Mouse (Mus musculus): ENCODE measurements around the gene Mastl. TPM values are rescaled to one million over a fixed set of nuclear protein-coding genes. Genes with fewer than 3 reads are reported as not detected.

The Mastl gene
- 4.9 and 5.8 TPM in 2 replicates for polyA plus RNA-seq (2015; fragmentation: Nextera tagmentation; extraction: Ambion mirVana)

DNA sequence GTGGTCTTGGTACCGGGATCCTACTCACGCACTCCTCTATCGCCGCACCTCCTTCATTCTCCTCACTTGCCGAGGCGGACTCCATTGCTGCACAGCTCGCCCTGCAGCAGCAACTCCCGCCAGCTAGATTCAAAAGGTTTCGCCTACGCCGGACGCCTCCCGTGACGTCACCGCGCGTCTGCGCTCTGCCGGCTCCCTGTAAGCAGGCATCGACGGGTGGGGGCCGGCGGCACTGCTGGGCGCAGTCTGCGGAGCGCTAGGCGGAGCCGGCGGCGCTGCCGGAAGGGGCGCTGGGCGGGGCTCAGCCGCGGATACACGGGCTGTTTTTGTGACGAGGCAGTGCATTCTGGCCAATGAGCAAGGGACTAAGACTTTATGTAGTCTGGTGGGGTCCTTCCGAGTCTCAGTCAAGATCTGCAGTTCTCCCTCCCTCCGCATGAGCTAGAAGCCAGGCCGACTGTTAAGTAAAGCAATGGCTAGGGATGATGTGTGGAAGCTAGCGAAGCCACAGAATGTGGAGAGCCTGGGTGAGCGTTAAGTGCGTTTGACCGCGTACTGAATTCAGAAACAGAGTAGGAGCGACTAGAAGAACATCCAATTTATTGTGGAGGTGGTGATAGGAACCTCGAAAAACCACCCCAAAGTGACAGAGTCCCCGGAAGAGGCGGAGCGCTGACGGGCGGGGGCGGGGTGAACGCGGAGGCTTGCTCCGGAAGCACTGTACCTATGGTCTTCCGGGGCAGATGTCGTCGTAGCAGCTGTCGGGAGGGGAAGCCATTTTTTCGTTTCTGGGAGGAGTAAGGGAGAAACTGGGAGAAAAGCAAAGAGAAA, at the start of gene Mastl, which contains the start of gene Yme1l1:
Gene Mastl, minus strand, starts transcription at position 248 of the 831 bp plus-strand sequence.
Gene Yme1l1, plus strand, starts transcription at position 593 of the 831 bp plus-strand sequence.
- H3K9me3 ChIP-seq, result no peaks in the 10 kb centered on the region
- peak within 1 kb of the TSS; percentile 76 for H3K9ac ChIP-seq (replicated peaks)
- peak within 1 kb of the TSS; percentile 81 for H3K4me2 ChIP-seq (replicated peaks)
- H3K27me3 ChIP-seq, result no peaks in the 10 kb centered on the region
- peak within 1 kb of the TSS; percentile 83 for H3K4me3 ChIP-seq
- peaks cover 41% of the 10 kb centered on the region for H3K4me1 ChIP-seq
- peak within 1 kb of the TSS; percentile 97 for H3K27ac ChIP-seq (replicated peaks)
- no peaks in the 10 kb centered on the region for H3K36me3 ChIP-seq
- WGBS, result under 1% methylated on average over 61 of the region's 61 CpGs
- ATAC-seq (replicated peaks), result peak; percentile 99

DNA sequence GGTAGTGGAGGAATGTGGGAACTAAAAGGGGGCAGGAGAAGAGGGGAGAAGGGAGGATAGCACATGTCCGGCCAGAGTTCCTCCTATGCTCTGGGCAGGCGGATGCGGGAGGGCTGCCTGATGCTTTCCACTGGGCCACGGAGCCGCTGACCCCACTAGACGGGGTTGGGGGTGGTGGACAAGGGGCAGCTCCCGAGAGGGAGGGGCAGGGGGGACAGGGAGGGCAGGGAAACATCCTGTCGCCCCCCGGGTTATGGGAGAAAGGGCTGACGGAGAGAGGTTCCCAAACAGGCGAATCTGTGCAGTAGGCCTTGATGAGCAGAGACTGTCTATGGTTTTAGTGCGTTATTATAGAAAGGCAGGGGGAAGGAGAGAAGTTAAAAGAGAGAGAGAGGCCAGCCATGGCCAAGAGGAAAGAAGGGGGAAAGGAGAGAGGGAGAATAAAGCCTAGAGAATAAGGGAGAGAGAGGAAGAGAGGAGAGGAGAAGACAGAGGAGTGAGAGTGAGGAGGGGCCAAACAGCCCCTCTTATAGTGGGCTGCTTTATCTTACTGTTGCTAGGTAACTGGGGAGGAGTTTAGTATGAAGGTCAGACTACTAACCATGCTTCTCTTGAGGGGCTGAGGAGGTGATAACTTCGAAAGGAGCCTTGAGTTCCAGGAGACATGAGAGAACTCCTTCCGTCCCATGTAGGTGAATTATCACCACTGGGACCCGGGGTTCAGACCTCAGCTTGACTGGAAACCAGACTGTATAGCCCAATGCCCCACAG, 47.3 kb upstream of the Mastl start:
- ATAC-seq (replicated peaks), result peak; percentile 35; the same call in 1 of the 2 replicates
- Histone ChIP-seq H3K36me3 (peaks cover 22% of the 10 kb centered on the region), H3K9ac (replicated peaks) (no peak overlapping the region), H3K27ac (replicated peaks) (no peak overlapping the region), H3K4me3 (no peak overlapping the region), H3K27me3 (no peaks in the 10 kb centered on the region), H3K4me1 (no peaks in the 10 kb centered on the region), H3K4me2 (replicated peaks) (no peak overlapping the region), H3K9me3 (no peaks in the 10 kb centered on the region)
- 64% methylated on average over 15 of the region's 15 CpGs for WGBS

DNA sequence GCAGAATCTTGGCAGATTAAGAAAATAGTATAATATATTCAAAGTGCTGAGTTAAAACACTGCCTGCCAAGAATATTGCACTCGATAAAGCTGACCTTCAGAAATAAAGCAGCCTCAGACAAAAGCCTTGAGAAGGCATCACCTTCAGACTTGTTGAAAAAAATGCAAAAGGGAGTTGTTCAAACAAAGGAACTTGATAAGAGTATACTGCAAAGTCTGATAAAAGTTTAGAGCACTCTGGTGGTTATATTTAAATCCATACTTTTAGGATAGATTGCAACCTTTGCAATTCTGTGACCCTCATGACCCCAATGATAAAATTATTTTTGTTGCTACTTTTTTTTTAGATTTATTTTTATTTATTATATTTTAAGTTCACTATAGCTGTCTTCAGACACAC, 45.2 kb upstream of the Mastl start:
- H3K27me3 ChIP-seq, result no peaks in the 10 kb centered on the region
- H3K4me3 ChIP-seq, result no peak overlapping the region
- H3K27ac ChIP-seq (replicated peaks), result no peak overlapping the region
- H3K4me2 ChIP-seq (replicated peaks), result no peak overlapping the region
- 91% methylated on average over 1 of the region's 1 CpGs for WGBS
- no peak for ATAC-seq (replicated peaks)
- H3K9me3 ChIP-seq, result no peaks in the 10 kb centered on the region
- no peaks in the 10 kb centered on the region for H3K4me1 ChIP-seq
- peaks cover 29% of the 10 kb centered on the region for H3K36me3 ChIP-seq
- no peak overlapping the region for H3K9ac ChIP-seq (replicated peaks)

DNA sequence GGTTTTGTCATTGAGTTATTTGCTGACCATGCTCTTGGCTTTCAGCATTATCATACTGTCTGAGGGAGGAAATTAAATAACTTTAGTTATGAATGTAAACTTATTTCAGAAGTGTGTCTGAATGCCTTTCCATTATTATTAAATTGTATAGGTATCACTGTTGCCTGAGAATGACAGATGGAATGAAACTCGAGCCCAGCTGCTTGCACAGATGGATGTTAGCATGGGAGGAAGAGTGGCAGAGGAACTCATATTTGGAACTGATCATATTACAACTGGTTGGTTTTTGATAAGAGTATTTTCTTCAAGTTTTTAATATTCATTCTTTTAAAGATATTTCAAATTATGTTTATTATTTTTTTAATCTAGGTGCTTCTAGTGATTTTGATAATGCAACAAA, 38.5 kb upstream of the Mastl start:
- no peak for ATAC-seq (replicated peaks)
- Histone ChIP-seq H3K27ac (replicated peaks) (no peak overlapping the region), H3K4me1 (no peaks in the 10 kb centered on the region), H3K27me3 (no peaks in the 10 kb centered on the region), H3K4me3 (no peak overlapping the region), H3K9ac (replicated peaks) (no peak overlapping the region), H3K4me2 (replicated peaks) (no peak overlapping the region), H3K9me3 (no peaks in the 10 kb centered on the region), H3K36me3 (peaks cover 63% of the 10 kb centered on the region)
- 80% methylated on average over 1 of the region's 1 CpGs for WGBS

DNA sequence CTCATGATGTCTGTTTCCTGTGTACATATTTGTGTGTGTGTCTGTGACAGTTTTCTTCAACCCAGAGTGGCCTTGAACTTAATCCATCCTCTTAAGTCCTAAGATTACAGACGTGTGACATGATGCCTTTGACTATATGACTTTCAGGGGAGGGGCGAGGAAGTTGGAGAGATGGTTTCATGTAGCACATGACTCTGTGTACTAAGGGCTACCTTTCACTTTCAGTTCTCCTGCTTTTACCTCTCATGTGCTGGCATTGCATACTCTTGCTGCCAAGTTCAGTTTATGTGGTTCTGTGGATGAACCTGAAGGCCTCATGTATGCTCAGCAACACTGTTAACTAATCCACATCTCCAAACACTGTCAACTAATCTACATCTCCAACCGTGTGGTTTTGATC, 16.5 kb upstream of the Mastl start:
- Histone ChIP-seq H3K27ac (replicated peaks) (no peak overlapping the region), H3K9me3 (no peaks in the 10 kb centered on the region), H3K27me3 (no peaks in the 10 kb centered on the region), H3K4me3 (no peak overlapping the region), H3K9ac (replicated peaks) (no peak overlapping the region), H3K36me3 (peaks cover 82% of the 10 kb centered on the region), H3K4me1 (no peaks in the 10 kb centered on the region), H3K4me2 (replicated peaks) (no peak overlapping the region)
- WGBS, result 88% methylated on average over 3 of the region's 3 CpGs
- ATAC-seq (replicated peaks), result no peak

DNA sequence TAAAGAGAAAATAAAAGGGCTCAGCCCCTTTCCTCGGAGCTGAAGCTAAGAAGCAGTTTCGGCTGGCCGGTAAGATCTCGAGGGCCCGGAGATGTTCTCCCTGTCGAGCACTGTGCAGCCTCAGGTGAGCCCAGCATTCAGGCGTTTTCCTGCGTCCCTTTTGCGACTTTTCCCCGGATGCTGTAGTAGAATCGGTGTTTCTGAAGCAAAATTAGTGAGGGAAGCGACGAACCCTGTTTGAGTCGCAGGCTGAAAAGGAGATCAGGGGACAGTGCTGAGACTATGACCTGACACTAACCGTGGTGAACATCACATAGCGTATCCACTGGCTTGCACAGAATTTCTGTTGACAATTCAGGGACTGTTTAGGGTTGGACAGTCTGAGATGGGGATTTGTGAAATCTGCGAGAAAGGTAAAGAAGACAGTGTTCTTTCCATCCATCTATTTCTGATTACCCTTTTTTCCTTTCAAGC, 821 bp upstream of the Mastl start:
- Histone ChIP-seq H3K27ac (replicated peaks) (peak overlapping the region; percentile 97), H3K4me2 (replicated peaks) (peak overlapping the region; percentile 81), H3K9ac (replicated peaks) (peak overlapping the region; percentile 76), H3K27me3 (no peaks in the 10 kb centered on the region), H3K36me3 (0 out of 2 replicates have a peak, but pooled peaks cover 1% of the 10 kb centered on the region), H3K4me1 (peaks cover 42% of the 10 kb centered on the region), H3K9me3 (no peaks in the 10 kb centered on the region), H3K4me3 (peak overlapping the region; percentile 83)
- peak; percentile 30; the same call in 1 of the 2 replicates for ATAC-seq (replicated peaks)
- WGBS, result 0% methylated on average over 17 of the region's 17 CpGs

DNA sequence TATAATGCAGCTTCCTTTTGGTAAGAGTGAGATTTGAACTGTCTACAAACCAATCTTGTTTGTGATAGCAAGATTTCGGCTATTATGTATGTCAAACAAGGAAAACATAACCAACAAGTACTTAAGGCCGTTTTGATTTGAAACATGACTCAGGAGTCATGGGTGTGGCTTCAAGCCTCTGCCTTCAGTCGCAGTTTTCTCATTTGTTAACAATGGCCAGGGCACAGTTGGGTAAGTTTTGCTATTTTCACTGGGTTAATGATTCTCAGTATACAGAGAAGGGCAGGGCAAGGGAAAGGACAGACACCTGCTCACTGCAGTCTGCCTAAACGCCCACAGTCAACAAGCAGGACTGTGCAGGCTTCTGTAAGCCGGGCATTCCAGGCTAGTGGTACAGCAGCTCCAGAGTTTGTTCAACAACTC, 614 bp downstream of the Mastl start:
- Histone ChIP-seq H3K4me2 (replicated peaks) (peak overlapping the region; percentile 81), H3K4me1 (peaks cover 41% of the 10 kb centered on the region), H3K9me3 (no peaks in the 10 kb centered on the region), H3K9ac (replicated peaks) (peak overlapping the region; percentile 76), H3K27ac (replicated peaks) (peak overlapping the region; percentile 97; the same call in 1 of the 2 replicates), H3K36me3 (no peaks in the 10 kb centered on the region), H3K27me3 (no peaks in the 10 kb centered on the region), H3K4me3 (peak overlapping the region; percentile 83)
- 7% methylated on average over 5 of the region's 5 CpGs for WGBS
- ATAC-seq (replicated peaks), result peak; percentile 12

DNA sequence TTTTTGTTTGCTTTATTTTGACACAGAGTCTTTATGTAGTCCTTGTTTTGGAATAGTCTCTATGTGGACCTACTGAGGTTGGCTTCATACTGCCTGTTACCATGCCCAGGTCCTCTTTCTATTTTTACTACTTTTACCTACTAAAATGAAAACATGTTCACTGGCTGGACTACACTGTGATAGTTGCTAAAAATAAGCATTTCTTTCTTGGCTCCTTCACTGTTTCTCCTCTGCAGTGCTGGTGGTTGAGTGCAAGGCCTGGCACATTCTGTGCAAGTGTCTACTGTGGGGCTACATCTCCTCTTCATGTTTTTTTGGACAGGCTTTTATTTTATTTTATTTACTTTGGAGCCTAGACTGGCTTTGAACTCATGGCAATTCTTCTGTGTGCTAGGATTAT, 36.3 kb downstream of the Mastl start:
- no peak overlapping the region for H3K4me2 ChIP-seq (replicated peaks)
- H3K9me3 ChIP-seq, result no peaks in the 10 kb centered on the region

DNA sequence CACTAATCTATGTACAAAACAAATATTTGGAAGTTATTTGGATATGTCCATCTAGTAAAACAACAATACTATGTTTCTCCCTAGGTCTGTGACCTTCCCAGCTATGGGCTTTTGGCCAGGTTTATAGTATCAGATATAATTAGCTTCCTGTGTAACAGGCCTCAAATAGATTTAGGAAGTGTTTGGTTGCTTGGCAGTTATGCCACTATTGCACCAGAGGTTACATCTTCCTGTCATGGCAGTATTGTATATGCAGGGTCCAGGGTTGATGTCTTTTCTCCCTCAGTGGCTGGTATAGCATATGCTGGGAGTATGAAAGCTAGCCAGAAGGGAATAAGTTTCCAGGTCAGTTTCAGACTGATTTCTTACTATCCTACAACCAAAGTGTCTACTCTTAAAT, 53.6 kb downstream of the Mastl start:
- peaks cover 20% of the 10 kb centered on the region for H3K36me3 ChIP-seq
- no peak overlapping the region for H3K4me3 ChIP-seq
- H3K4me2 ChIP-seq (replicated peaks), result no peak overlapping the region
- H3K9ac ChIP-seq (replicated peaks), result no peak overlapping the region
- H3K27ac ChIP-seq (replicated peaks), result no peak overlapping the region
- ATAC-seq (replicated peaks), result no peak
- no peaks in the 10 kb centered on the region for H3K27me3 ChIP-seq
- no peaks in the 10 kb centered on the region for H3K9me3 ChIP-seq
- no peaks in the 10 kb centered on the region for H3K4me1 ChIP-seq

More for the DNA sequence above, 36.3 kb downstream of the Mastl start:
- no peak overlapping the region for H3K9ac ChIP-seq (replicated peaks)
- H3K36me3 ChIP-seq, result peaks cover 12% of the 10 kb centered on the region
- no peaks in the 10 kb centered on the region for H3K27me3 ChIP-seq
- H3K4me3 ChIP-seq, result no peak overlapping the region
- ATAC-seq (replicated peaks), result no peak
- H3K4me1 ChIP-seq, result no peaks in the 10 kb centered on the region
- H3K27ac ChIP-seq (replicated peaks), result no peak overlapping the region

DNA sequence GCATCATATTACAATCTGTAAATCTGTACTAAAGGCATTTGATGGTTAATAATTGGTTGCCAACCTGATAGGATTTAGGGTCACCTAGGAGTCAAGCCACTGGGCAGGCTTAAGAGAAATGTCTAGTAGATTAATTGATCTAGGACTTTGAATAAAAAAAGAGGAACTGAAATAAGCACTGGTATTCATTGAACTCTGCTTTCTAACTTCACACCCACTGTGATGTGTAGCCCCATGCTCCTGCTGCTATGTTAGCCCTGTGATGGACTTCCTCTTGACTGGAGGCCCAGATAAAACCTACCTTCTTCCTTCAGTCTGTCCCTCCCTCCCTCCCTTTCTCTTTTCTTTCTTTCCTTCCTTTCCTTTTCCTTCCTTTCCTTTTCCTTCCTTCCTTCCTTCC, 58.8 kb downstream of the Mastl start:
- no peak for ATAC-seq (replicated peaks)

DNA sequence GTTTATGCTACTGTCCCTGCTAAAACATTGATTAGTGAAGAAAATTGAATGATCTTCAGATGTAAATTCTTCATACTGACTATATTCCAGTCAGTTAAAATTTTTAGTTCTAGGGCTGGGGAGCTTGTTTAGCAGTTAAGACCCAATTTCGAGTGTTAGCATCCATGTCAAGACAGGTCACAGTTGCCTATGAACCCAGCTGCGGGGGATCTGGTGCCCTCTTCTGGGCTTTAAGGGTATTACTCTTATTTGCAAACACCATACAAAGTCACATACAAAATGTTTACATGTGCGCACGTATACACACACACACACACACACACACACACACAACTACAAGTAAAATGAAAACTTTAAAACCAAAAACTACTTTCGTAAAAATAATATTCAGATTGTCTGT, 63.6 kb downstream of the Mastl start:
- Histone ChIP-seq H3K4me1 (no peaks in the 10 kb centered on the region), H3K36me3 (peaks cover 73% of the 10 kb centered on the region), H3K4me3 (no peak overlapping the region), H3K9ac (replicated peaks) (no peak overlapping the region), H3K27me3 (no peaks in the 10 kb centered on the region), H3K9me3 (no peaks in the 10 kb centered on the region), H3K4me2 (replicated peaks) (no peak overlapping the region), H3K27ac (replicated peaks) (no peak overlapping the region)
- 53% methylated on average over 5 of the region's 5 CpGs for WGBS
- peak; percentile 38; the same call in 1 of the 2 replicates for ATAC-seq (replicated peaks)

More for the DNA sequence above, 58.8 kb downstream of the Mastl start:
- Histone ChIP-seq H3K4me1 (no peaks in the 10 kb centered on the region), H3K27me3 (no peaks in the 10 kb centered on the region), H3K9me3 (no peaks in the 10 kb centered on the region), H3K9ac (replicated peaks) (no peak overlapping the region), H3K4me2 (replicated peaks) (no peak overlapping the region), H3K36me3 (peaks cover 46% of the 10 kb centered on the region), H3K4me3 (no peak overlapping the region), H3K27ac (replicated peaks) (no peak overlapping the region)

DNA sequence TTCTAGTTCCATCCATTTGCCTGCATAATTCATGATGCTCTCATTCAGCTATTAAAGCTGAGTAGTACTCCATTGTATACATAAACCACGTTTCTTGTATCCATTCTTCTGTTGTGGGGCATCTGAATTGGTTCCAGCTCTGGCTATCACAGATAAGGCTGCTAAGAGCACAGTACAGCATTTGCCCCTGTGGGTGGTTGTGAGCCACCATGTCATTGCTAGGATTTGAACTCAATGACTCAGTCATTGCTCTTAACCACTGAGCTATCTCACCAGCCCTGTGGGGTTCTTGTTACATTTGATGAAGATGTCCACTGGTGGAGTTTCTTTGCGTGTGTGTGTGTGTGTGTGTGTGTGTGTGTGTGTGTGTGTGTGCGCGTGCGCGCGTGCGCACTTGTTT, 71.3 kb downstream of the Mastl start:
- no peaks in the 10 kb centered on the region for H3K9me3 ChIP-seq
- H3K27ac ChIP-seq (replicated peaks), result no peak overlapping the region
- no peak for ATAC-seq (replicated peaks)
- H3K4me3 ChIP-seq, result no peak overlapping the region
- no peaks in the 10 kb centered on the region for H3K27me3 ChIP-seq
- WGBS, result 95% methylated on average over 8 of the region's 8 CpGs
- H3K4me1 ChIP-seq, result no peaks in the 10 kb centered on the region
- H3K9ac ChIP-seq (replicated peaks), result no peak overlapping the region
- H3K36me3 ChIP-seq, result peaks cover 61% of the 10 kb centered on the region
- H3K4me2 ChIP-seq (replicated peaks), result no peak overlapping the region

Data from forebrain, embryonic 15.5 days (tissue).